Mouse (Mus musculus) monocyte, adult 2 months (primary cell): ENCODE measurements around the gene Fgf18.

Experiments
- DNase-seq, 2 experiments: peaks; one replicate each; pipeline ENCODE4 v3.0.0; 2022; ENCODE audit warnings: low spot score in 2 of 2, low read depth in 1 of 2

Gene Fgf18

GRCm38 (mm10) chr11:33151128-33151779, 4.1 kb upstream of the Fgf18 start:
- DNase-seq, result no peak

- DNase-seq, result no peak
These were observed 3.2 kb upstream of the Fgf18 start for GRCm38 (mm10) chr11:33150364-33150763.

GRCm38 (mm10) chr11:33149453-33149852, 2.3 kb upstream of the Fgf18 start:
- DNase-seq, result no peak

- no peak for DNase-seq
These were observed 1.9 kb upstream of the Fgf18 start for GRCm38 (mm10) chr11:33149088-33149436.

GRCm38 (mm10) chr11:33148338-33149087, 1.3 kb upstream of the Fgf18 start:
- peak in 1 of 2 experiments; percentile 31 for DNase-seq

- DNase-seq, result no peak
These were observed 555 bp upstream of the Fgf18 start for GRCm38 (mm10) chr11:33147572-33148337.

GRCm38 (mm10) chr11:33146651-33147131, 509 bp downstream of the Fgf18 start:
- no peak for DNase-seq

- DNase-seq, result no peak
These were observed 1.1 kb downstream of the Fgf18 start for GRCm38 (mm10) chr11:33146143-33146497.

GRCm38 (mm10) chr11:33145201-33146142, 1.7 kb downstream of the Fgf18 start:
- DNase-seq, result no peak

- DNase-seq, result no peak
These were observed 3.3 kb downstream of the Fgf18 start for GRCm38 (mm10) chr11:33143906-33144305.

GRCm38 (mm10) chr11:33142801-33143200, 4.4 kb downstream of the Fgf18 start:
- DNase-seq, result no peak

GRCm38 (mm10) chr11:33140111-33140460, 7.1 kb downstream of the Fgf18 start:
- no peak for DNase-seq

GRCm38 (mm10) chr11:33139458-33140110, 7.6 kb downstream of the Fgf18 start:
- DNase-seq, result no peak

GRCm38 (mm10) chr11:33138686-33139085, 8.5 kb downstream of the Fgf18 start:
- DNase-seq, result no peak

- DNase-seq, result no peak
These were observed 12.7 kb downstream of the Fgf18 start for GRCm38 (mm10) chr11:33134391-33134986.

GRCm38 (mm10) chr11:33132619-33133338, 14.4 kb downstream of the Fgf18 start:
- DNase-seq, result no peak

GRCm38 (mm10) chr11:33127058-33127457, 20.1 kb downstream of the Fgf18 start:
- DNase-seq, result no peak

GRCm38 (mm10) chr11:33122575-33123268, 24.5 kb downstream of the Fgf18 start:
- DNase-seq, result no peak

- DNase-seq, result no peak
These were observed 27.6 kb downstream of the Fgf18 start for GRCm38 (mm10) chr11:33119556-33119955.
